Mouse (Mus musculus) c-Kit-positive CD71-negative TER-119-negative erythroid progenitor cells, embryonic 14.5 days (primary cell): ENCODE measurements around the gene Amd1.
A peak's percentile ranks its signal among the peaks of the same experiment; 100 is the strongest.

ENCODE experiments used
- DNase-seq: peaks from one replicate; pipeline ENCODE4 v3.0.0-alpha.2; 2013; ENCODE audit warnings: low read depth

The Amd1 gene

DNA sequence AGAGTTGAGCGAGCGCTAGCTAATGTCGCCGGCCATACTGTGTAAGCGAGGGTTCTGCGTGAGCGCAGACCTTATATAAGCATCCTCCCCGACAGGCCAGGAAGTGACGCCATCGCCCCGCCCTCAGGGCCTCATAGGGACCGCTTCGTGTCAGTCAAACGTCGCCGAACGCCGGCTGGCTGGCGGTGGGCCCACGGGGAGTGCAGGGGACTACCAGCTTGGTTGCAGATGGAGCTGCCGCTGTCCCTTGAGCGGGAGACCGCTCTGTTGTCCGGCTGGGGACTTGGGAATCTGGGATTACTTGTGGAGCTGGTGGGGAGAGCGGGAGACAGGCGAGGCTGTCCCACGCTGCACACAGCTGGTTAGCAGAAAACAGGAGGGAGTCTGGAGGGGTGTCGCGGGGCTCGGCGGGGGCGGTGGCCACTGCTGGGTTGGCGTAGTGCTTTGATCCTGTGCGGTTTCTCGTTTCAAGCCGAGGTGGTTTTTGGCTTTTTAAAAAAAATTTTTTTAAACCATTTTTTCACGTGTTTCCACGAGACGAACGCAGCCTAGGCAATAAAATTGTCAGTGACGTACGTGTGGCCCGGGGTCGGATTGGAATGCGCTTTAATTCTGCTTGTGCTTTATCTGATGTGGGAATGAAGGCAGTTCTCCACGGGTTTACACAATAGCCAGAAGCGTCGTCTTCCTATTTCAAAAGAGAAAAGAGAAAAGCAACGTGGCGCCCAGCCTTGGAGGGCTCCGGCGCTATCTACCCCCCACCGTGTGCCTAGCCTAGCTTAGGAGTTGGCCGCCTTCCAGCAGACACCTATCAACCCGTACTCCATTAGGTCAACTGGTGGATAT, at the start of gene Amd1:
Gene Amd1, minus strand, starts transcription at position 47 of the 846 bp plus-strand sequence.
- DNase-seq: peak; percentile 98

DNA sequence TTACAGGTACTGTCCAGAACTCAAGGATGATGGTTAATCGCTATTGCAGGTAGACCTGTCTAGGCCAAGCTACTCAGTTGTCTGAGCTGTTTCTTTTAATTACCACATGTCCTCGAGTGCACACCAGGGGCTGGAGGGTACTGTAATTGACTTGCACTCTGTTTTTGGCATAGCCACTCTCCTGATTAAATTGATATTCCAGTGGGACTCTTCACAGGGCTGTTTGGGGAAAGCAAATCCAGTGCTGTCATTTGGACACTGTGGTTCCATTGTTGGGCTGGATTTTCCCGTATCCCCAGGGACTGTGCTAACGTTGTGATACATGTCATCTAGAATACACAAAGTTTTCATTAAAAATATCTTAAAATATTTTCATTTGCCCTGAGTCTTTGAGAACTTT, 49.2 kb upstream of the Amd1 start:
- no peak for DNase-seq

DNA sequence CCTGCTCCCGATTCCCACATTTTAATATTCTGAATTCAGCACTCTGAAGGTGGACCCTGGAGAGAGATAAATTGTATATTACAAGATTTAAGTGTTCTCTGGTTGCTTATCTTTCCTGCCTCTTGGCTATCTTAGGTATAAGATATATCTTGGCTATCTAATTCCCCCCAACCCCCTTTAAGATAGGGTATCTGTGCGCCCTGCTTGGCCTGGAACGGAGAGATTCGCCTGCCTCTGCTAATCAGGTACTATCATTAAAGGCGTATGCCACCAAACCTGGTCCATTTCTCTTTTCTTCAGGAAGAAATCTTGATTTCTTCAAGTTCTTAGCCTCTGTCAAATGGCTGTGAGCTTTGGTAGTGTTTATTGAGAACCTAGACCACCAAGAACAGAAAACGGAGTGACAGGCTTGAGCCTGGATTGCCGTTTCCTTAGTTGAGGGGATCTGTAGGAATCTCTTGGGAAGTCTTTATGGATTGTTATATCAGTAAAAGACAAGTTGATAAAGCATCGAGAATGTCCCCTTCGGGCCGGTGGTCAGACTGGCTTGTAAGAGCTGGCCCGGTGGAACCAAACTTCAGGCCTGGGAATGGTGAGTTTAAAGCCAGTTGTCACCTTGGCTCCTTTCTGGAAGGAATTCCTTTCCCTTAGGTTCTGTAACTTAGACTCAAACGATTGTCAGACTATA, 48.4 kb upstream of the Amd1 start:
- DNase-seq: no peak

DNA sequence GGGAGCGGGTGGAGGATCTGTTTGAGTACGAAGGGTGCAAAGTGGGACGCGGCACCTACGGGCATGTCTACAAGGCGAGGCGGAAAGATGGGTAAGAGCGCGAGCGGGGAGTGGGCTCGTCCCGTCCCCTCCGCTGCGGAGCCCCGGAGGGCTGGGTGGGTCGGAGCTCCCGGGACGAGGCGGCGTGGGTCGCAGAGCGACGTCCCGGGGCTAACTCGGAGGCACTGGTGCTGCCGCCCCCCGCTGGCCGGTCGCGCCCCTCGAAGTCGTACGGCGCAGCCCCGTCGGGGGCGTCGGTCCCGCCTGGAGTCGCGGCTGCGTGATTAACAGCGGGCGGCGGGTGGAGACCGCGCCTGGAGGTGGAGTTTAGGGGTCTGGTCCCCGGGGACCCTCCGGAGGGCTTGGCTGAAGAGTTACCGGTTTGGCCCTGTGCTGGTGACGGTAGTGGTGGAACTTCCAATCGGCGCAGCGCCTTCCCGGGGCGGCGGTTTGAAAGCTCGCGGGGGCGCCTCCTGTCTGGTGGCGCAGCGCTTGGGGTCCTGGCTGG, 47.7 kb upstream of the Amd1 start:
- peak; percentile 46 for DNase-seq

DNA sequence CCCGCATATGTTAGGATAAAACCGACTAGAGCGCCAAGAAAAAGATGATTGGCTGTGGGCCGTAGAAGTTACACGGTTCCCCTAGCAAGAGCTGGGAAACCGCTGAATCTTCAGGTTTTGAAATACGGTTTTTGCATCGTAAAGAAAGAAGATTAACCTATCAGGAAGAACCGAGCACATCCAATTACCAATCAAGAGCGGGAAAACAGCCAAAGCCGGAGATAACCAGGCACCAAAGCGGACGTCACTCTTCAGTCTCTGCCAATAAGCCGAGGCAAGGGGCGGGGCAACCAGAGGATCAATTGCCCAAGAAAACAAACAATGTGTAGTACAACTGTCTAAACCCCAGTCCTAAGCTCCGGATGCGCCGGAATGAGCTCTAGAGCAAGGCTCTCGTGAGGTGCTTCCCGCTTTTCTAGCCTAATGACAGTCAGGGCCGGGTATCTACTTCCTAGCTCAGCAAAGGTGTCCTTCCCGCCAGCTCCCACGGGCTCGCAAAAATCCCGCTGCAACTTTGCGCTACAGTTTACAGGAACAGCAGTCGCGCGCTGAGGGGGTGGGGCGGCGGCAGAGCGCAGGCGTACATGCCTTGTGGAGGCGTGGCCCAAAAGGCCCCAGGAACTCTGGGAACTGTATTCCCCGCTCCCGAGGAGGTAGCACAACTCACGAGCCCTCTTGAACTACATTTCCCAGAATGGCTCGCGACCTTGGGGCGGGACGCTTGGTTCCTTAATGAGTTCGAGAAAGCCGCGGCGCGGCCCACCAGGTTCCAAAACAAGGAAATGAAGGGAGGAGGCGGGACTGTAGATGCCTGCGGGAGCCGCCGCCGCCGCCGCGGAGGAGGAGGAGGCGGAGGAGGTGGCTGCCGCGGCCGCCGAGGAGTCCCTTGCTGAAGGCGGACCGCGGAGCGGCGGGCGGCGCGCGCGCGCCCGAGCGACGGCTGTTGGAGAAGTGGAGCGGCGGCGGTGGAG, 46.9 kb upstream of the Amd1 start:
- DNase-seq: peak; percentile 100

DNA sequence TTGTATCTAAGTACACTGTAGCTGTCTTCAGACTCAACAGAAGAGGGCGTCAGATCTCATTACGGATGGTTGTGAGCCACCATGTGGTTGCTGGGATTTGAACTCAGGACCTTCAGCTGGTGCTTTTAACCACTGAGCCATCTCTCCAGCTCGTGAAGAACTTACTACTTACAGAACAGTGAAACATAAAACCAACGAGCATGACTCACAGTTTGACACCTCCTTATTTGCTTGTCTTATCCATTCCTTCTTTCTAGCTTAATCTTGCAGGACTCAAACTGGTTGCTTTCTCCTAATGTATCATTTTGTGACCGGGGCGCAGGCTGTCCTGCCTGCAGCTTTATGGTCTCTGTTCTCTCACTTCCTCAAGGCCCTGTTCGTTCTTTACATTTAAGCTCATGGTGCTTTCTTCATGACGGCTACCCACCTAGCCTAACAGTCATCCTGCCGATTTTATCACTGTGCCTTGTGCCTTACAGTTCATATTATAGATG, 45.5 kb upstream of the Amd1 start:
- peak; percentile 26 for DNase-seq

DNA sequence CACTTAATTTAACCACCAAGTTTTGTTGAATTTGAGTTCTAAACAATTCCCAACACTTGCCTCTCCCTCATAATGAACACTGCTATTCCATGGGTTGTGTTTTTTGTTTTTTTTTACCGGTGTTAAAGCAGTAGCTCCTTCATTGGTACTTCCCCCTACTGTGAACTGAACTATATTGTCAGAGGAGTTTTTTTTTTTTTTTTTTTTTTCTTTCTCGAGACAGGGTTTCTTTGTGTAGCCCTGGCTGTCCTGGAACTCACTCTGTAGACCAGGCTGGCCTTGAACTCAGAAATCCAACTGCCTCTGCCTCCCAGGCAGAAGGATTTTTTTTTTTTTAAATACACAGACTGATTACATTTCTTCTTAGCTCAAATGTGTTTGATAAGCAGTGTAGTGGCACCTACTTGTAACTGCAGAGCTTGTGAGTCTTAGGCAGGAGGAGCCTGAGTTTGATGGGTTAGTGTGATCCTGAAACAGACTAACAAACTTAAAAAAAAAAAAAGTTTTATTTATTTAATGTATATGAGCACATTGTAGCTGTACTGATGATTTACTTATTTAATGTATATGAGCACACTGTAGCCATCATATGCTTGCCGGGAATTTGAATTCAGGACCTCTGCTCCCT, 44.9 kb upstream of the Amd1 start:
- DNase-seq: no peak

DNA sequence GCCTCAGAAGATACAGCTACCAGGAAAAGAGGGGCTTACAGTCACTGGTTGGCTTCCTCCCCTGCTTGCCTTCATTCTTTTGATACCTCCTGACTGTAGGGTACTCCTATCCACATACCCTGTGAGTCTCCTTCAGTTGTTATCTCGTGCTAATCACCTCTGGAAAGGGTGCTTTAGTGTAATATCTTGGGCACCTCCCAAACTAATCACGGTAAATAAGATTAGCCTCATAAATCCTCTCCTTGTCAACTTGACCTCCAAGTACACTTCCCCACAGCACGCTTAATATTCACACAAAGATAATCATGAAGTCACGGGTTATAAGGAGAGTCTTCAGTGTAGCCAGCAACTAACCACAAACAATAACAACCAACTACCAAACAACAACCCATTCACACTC, 40.0 kb upstream of the Amd1 start:
- no peak for DNase-seq

DNA sequence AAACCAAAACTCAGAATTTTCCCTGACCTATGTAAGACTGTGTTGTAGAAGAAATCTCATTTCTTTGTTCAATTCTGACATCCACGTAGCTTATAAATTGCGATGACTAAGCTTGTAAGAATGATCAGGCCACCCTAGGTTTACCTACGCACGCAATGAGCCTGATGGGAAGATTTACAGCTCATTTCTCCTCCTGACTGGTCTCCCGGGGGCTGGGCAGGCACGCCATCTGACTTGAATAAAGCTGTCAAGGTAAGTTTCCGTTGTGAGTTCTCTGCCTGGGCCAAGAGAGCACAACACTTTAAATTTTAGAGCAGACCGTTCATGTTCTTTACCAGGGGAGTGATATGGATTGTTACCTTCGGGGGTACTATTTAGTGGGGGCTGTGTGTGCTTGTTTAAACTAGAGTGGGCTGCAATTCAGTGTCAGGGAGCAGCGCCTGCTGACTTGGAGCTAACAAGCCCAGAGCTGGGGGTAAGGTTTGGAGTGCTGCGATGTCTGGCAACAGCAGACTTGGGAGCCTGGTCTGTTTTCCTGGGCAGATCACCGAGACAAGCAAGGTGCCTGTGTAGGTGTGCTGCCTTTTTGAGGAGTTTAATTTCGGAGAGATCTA, 37.5 kb upstream of the Amd1 start, which contains the start of gene Cdk19:
Gene Cdk19, plus strand, starts transcription at position 214 of the 614 bp plus-strand sequence.
- DNase-seq: no peak

DNA sequence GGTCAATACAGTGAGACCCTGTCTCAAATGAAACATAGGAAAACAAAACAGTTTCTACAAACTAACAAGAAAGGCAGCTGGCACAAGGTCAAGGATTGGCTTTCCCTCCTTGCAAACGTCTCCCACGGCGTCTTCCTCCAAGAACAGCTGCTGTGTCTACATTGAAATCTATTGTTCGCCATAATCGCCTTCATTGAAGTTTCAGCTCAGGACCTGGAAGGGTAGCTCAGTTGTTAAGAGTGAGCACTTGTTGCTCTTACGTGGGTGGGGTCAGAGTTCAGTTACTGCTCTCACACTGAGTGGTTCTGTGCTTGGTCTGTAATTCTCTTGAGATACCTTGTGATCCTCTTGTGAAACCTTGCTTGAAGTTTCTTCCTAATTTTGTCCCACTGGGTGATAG, 30.9 kb upstream of the Amd1 start:
- no peak for DNase-seq

DNA sequence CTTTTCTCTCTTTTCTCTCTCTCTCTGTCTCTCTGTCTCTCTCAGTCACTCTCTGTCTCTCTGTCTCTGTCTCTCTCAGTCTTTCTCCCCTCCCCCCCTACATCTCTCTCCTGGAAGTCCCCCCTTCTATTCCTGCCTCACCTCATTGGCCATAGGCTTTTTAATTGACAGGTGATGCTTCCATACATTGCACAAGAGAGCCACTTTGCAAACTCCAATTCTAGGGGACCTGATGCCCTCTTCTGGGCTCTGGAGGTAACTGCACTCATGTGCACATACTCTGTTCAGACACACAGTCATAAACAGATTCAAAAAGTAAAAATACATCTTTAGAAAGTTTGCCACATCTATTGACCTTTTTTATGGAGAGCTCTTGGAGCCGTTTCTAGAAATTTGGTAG, 28.3 kb upstream of the Amd1 start:
- DNase-seq: no peak

DNA sequence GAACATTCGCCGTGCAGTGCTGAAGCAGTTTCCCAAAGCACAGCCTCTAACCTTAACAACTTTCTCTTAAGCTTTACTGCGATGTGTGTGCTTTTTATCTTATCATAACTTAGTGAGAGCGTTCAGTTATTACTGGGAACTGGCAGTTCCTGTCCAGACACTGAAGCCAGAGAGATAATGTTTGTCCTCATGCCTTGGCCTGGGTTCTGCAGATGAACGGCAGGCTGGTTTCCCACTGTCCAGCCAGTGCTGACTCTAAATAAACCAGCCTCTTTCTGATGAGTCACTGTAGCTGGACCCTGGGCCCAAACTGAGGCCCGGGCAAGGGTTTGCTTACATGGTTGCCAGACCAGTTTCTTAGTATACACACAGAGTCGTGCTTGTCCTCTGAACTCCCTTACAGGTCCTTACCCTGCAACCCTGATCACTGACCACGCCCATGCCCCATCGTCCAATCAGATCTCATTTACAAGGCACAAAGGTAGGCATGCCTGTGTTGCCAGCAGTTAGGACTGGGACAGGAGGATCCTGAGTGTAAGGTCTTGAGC, 26.1 kb upstream of the Amd1 start:
- peak; percentile 43 for DNase-seq

DNA sequence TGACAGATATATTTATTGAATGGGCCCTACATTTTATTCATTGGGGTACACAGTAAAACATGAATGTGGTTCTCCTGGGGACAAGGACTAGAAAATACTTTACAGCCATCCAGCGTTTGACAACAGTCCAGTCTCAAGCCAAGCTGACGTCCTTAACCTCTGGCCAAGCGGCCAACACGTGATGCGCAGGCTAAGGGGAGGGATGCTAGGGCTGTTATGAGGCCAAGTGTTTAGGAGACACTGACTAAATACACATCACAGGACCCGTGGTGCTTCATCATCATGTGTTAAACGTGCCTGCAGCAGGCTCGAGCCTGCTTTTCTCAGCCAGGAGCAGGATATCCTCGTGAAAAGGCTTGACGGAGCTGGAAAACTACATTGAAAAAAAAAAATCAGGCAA, 18.3 kb upstream of the Amd1 start:
- DNase-seq: no peak

DNA sequence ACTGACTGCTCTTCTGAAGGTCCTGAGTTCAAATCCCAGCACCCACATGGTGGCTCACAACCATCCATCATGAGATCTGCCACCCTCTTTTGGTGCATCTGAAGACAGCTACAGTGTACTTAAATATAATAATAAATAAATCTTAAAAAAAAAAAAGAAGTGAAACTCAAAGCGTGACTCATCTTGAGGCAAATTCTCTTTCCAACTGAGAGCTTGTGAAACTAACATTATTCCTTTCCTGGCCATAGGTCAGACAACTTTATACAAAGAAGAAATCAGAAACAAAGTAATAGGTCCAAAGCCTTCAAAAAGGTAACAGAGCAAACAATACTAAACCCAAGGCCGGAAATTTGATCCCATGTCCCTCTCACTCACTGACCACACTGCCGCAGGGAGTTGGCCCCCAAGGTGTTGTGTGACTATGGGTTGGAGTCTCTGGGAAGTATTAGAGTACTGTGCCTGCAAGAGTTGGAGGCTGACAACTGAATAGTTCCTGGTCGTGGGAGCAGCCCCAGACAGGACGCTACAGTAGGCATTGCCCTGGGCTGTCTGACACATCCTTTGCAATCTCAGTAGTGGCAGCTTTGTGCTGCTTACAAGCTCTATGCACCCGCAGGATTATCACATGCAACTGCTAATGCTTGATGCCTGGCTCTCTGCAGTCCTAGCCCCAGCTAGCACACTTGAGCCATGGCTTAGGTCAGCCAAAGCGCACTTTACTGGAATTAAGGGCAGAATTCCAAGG, 15.0 kb upstream of the Amd1 start:
- no peak for DNase-seq

DNA sequence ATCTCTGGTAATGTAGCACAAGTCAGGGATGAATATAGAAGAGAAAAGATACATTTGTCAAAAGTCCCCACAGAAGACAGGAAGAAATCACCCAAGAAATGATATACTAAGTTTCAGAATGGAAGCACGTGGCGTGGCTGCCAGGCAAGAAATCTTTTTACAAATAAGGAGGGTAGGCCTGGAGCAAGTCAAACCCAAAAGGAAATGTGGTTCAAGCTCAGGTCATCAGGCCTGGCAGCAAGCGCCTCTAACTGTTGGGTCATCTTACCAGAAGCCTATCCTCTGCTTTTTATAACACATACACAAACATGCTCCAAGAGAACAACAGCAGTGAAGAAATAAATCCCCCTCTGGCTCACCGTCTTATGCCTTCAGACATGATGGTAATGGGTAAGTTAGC, 10.8 kb upstream of the Amd1 start:
- DNase-seq: no peak

DNA sequence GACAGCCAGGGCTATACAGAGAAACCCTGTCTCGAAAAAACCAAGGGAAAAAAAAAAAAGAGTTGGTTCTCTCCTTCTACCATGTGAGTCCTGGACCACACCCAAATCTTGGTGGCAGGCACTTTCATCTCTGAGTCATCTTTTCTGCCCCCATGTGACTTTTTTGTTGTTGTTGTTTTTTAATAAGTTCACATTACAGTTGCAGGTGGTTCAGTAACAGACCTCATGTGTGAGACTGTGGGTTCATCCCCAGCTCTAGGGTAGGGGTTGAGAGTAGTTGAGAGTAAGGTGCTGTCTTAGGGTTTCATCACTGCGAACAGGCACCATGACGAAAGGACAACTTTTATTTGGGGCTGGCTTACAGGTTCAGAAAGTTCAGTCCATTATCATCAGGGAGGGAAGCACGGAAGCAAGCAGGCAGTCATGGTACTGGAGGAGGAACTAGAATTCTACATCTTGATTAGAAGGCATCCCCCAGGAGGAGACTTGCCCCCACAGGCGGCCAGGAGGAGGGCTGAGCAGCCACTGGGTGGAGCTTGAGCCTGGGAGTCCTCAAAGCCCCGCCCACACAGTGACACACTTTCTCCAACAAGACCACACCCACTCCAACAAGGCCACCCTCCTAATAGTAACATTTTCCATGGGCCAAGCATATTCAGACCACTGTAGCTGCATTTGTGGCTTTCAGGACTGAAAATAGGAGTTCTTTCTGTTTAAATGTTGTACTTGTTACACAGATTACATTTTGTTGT, 8.1 kb upstream of the Amd1 start:
- DNase-seq: peak; percentile 77

DNA sequence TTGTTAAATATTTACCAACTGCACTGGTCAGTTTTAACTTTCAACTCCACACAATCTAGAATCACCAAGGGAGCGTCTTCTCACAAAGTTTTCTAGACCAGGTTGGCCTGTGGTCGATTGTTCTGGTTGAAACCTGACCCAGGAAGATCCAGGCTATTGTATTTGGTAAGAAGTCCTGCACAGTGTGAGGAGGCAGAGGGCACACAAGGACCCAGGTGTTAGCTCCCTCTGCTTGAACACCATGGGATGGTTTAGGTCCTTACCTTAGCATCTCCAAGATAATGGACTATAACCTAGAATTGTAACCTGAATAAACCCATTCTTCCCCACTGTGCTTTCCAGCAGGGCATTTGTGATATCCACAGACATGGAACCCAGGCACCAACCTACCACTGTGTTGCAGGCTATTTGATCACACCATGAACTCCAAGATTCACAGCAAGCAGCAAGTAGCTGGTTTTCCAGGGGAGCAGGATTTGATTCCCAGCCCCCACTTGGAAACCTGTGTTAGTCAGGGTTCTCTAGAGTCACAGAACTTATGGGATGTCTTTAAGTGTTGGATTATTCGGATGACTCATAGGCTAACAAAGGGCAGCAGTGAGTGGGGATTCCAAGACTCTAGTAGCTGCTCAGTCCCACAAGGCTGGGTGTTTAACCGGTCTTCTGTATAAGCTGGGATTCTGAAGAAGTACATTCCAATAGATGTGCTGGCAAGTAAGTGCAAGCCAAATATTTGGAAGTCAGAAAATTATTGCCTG, 6.0 kb upstream of the Amd1 start:
- DNase-seq: no peak

DNA sequence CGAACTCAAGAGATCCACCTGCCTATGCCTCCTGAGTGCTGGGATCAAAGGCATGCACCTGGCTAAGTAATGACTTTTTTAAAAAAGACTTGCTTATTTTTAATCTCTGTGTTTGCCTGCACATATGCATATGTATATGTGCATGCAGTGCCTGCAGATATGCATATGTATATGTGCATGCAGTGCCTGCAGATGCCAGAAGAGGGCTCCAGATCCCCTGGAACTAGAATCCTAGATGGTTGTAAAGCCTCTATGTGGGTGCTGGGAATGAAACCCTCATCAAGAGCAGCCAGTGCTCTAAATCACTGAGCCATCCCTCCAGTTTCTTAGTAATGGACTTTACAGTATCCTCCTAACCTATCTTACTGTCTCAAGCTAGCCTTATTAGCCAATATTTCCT, 4.0 kb upstream of the Amd1 start:
- DNase-seq: no peak
